Mouse (Mus musculus): Measurements from ENCODE around the gene Tns1. TPM values are rescaled to one million over a fixed set of nuclear protein-coding genes. Genes with fewer than 3 reads are reported as not detected.

The Tns1 gene
- polyA plus RNA-seq, 1 experiment from 2014 or later, result 9.3 TPM

GRCm38 (mm10) chr1:74022536-74022935 lies 101.7 kb downstream of the Tns1 start:
- Histone ChIP-seq H3K4me3 (ENCODE audit: low read depth, low read length) (no peak overlapping the region), H3K9ac (ENCODE audit: low read length) (no peak overlapping the region), H3K4me2 (no peak overlapping the region), H3K9me3 (ENCODE audit: control insufficient read depth, low read length) (no peaks in the 10 kb centered on the region), H3K36me3 (ENCODE audit: control insufficient read depth, insufficient read depth, low read length) (no peaks in the 10 kb centered on the region), H3K27ac (ENCODE audit: low read depth, low read length) (no peak overlapping the region), H3K27me3 (ENCODE audit: control insufficient read depth, insufficient read depth, low read length) (no peaks in the 10 kb centered on the region), H3K4me1 (ENCODE audit: control insufficient read depth, insufficient read depth, low read length) (no peaks in the 10 kb centered on the region)
- DNase-seq (ENCODE audit: low spot score, missing footprints), result no peak
- ATAC-seq (ENCODE audit: low FRiP score), result no peak
- WGBS, result 84% methylated on average over 5 of the region's 5 CpGs

GRCm38 (mm10) chr1:74020235-74020634 lies 104.0 kb downstream of the Tns1 start:
- DNase-seq (ENCODE audit: low spot score, missing footprints) (no peak), ATAC-seq (ENCODE audit: low FRiP score) (no peak)
- Histone ChIP-seq H3K4me1 (ENCODE audit: control insufficient read depth, insufficient read depth, low read length) (no peaks in the 10 kb centered on the region), H3K9ac (ENCODE audit: low read length) (no peak overlapping the region), H3K4me3 (ENCODE audit: low read depth, low read length) (no peak overlapping the region), H3K27me3 (ENCODE audit: control insufficient read depth, insufficient read depth, low read length) (no peaks in the 10 kb centered on the region), H3K27ac (ENCODE audit: low read depth, low read length) (no peak overlapping the region), H3K4me2 (no peak overlapping the region), H3K9me3 (ENCODE audit: control insufficient read depth, low read length) (no peaks in the 10 kb centered on the region), H3K36me3 (ENCODE audit: control insufficient read depth, insufficient read depth, low read length) (no peaks in the 10 kb centered on the region)
- WGBS, result 74% methylated on average over 6 of the region's 6 CpGs

GRCm38 (mm10) chr1:74017399-74018172 lies 106.7 kb downstream of the Tns1 start:
- 84% methylated on average over 9 of the region's 9 CpGs for WGBS
- Histone ChIP-seq H3K9me3 (ENCODE audit: control insufficient read depth, low read length) (no peaks in the 10 kb centered on the region), H3K4me3 (ENCODE audit: low read depth, low read length) (no peak overlapping the region), H3K4me1 (ENCODE audit: control insufficient read depth, insufficient read depth, low read length) (no peaks in the 10 kb centered on the region), H3K4me2 (no peak overlapping the region), H3K36me3 (ENCODE audit: control insufficient read depth, insufficient read depth, low read length) (no peaks in the 10 kb centered on the region), H3K9ac (ENCODE audit: low read length) (no peak overlapping the region), H3K27me3 (ENCODE audit: control insufficient read depth, insufficient read depth, low read length) (no peaks in the 10 kb centered on the region), H3K27ac (ENCODE audit: low read depth, low read length) (no peak overlapping the region)
- no peak for DNase-seq (ENCODE audit: low spot score, missing footprints)
- no peak for ATAC-seq (ENCODE audit: low FRiP score)

- no peak overlapping the region for H3K4me2 ChIP-seq
- no peaks in the 10 kb centered on the region for H3K4me1 ChIP-seq (ENCODE audit: control insufficient read depth, insufficient read depth, low read length)
- no peak overlapping the region for H3K27ac ChIP-seq (ENCODE audit: low read depth, low read length)
- no peak overlapping the region for H3K4me3 ChIP-seq (ENCODE audit: low read depth, low read length)
- H3K9ac ChIP-seq (ENCODE audit: low read length), result no peak overlapping the region
- H3K9me3 ChIP-seq (ENCODE audit: control insufficient read depth, low read length), result no peaks in the 10 kb centered on the region
- DNase-seq (ENCODE audit: low spot score, missing footprints), result no peak
- H3K36me3 ChIP-seq (ENCODE audit: control insufficient read depth, insufficient read depth, low read length), result no peaks in the 10 kb centered on the region
- ATAC-seq (ENCODE audit: low FRiP score), result no peak
- 84% methylated on average over 5 of the region's 5 CpGs for WGBS
- H3K27me3 ChIP-seq (ENCODE audit: control insufficient read depth, insufficient read depth, low read length), result no peaks in the 10 kb centered on the region
Measured at GRCm38 (mm10) chr1:74016618-74017017, 107.6 kb downstream of the Tns1 start.

- 83% methylated on average over 8 of the region's 8 CpGs for WGBS
- Histone ChIP-seq H3K27me3 (ENCODE audit: control insufficient read depth, insufficient read depth, low read length) (no peaks in the 10 kb centered on the region), H3K4me1 (ENCODE audit: control insufficient read depth, insufficient read depth, low read length) (no peaks in the 10 kb centered on the region), H3K4me3 (ENCODE audit: low read depth, low read length) (no peak overlapping the region), H3K9ac (ENCODE audit: low read length) (no peak overlapping the region), H3K4me2 (no peak overlapping the region), H3K9me3 (ENCODE audit: control insufficient read depth, low read length) (no peaks in the 10 kb centered on the region; the same call in 1 of the 2 replicates), H3K36me3 (ENCODE audit: control insufficient read depth, insufficient read depth, low read length) (no peaks in the 10 kb centered on the region), H3K27ac (ENCODE audit: low read depth, low read length) (no peak overlapping the region)
- DNase-seq (ENCODE audit: low spot score, missing footprints), result no peak
- no peak for ATAC-seq (ENCODE audit: low FRiP score)
Measured at GRCm38 (mm10) chr1:74015513-74016234, 108.6 kb downstream of the Tns1 start.

GRCm38 (mm10) chr1:74014538-74015327 lies 109.5 kb downstream of the Tns1 start:
- no peak overlapping the region for H3K9ac ChIP-seq (ENCODE audit: low read length)
- WGBS, result 86% methylated on average over 7 of the region's 14 CpGs
- no peaks in the 10 kb centered on the region for H3K36me3 ChIP-seq (ENCODE audit: control insufficient read depth, insufficient read depth, low read length)
- ATAC-seq (ENCODE audit: low FRiP score), result no peak
- no peak for DNase-seq (ENCODE audit: low spot score, missing footprints)
- H3K4me2 ChIP-seq, result no peak overlapping the region
- no peaks in the 10 kb centered on the region for H3K4me1 ChIP-seq (ENCODE audit: control insufficient read depth, insufficient read depth, low read length)
- no peak overlapping the region for H3K27ac ChIP-seq (ENCODE audit: low read depth, low read length)
- no peaks in the 10 kb centered on the region for H3K27me3 ChIP-seq (ENCODE audit: control insufficient read depth, insufficient read depth, low read length)
- H3K4me3 ChIP-seq (ENCODE audit: low read depth, low read length), result no peak overlapping the region
- no peaks in the 10 kb centered on the region; the same call in 1 of the 2 replicates for H3K9me3 ChIP-seq (ENCODE audit: control insufficient read depth, low read length)

- Histone ChIP-seq H3K27ac (ENCODE audit: low read depth, low read length) (no peak overlapping the region), H3K4me3 (ENCODE audit: low read depth, low read length) (no peak overlapping the region), H3K27me3 (ENCODE audit: control insufficient read depth, insufficient read depth, low read length) (no peaks in the 10 kb centered on the region), H3K4me2 (no peak overlapping the region), H3K9me3 (ENCODE audit: control insufficient read depth, low read length) (no peaks in the 10 kb centered on the region; the same call in 1 of the 2 replicates), H3K4me1 (ENCODE audit: control insufficient read depth, insufficient read depth, low read length) (no peaks in the 10 kb centered on the region), H3K9ac (ENCODE audit: low read length) (no peak overlapping the region), H3K36me3 (ENCODE audit: control insufficient read depth, insufficient read depth, low read length) (no peaks in the 10 kb centered on the region)
- ATAC-seq (ENCODE audit: low FRiP score) (no peak), DNase-seq (ENCODE audit: low spot score, missing footprints) (no peak)
- WGBS, result 91% methylated on average over 14 of the region's 14 CpGs
Measured at GRCm38 (mm10) chr1:74013296-74014031, 110.8 kb downstream of the Tns1 start.

GRCm38 (mm10) chr1:74012706-74013105 lies 111.5 kb downstream of the Tns1 start:
- DNase-seq (ENCODE audit: low spot score, missing footprints), result no peak
- no peak for ATAC-seq (ENCODE audit: low FRiP score)
- Histone ChIP-seq H3K4me2 (no peak overlapping the region), H3K4me1 (ENCODE audit: control insufficient read depth, insufficient read depth, low read length) (no peaks in the 10 kb centered on the region), H3K9ac (ENCODE audit: low read length) (no peak overlapping the region), H3K27me3 (ENCODE audit: control insufficient read depth, insufficient read depth, low read length) (no peaks in the 10 kb centered on the region), H3K27ac (ENCODE audit: low read depth, low read length) (no peak overlapping the region), H3K4me3 (ENCODE audit: low read depth, low read length) (no peak overlapping the region), H3K36me3 (ENCODE audit: control insufficient read depth, insufficient read depth, low read length) (no peaks in the 10 kb centered on the region), H3K9me3 (ENCODE audit: control insufficient read depth, low read length) (no peaks in the 10 kb centered on the region; the same call in 1 of the 2 replicates)
- 92% methylated on average over 10 of the region's 10 CpGs for WGBS

Data from midbrain, embryonic 11.5 days (tissue).